Mouse (Mus musculus) liver, adult 2 months (tissue): ENCODE data around the gene Bcar1. TPM values are rescaled to one million over a fixed set of nuclear protein-coding genes. Genes with fewer than 3 reads are reported as not detected.

Experiments
- DNase-seq: peaks from one replicate; pipeline ENCODE4 v3.0.0-alpha.2; 2011; ENCODE audit warnings: low read depth, low spot score; ENCODE audit errors: extremely low read depth
- H3K27ac ChIP-seq: fragments of 200-500 bp; replicated peaks from 2 replicates; pipeline ENCODE4 v1.5.1; 2012; ENCODE audit warnings: low read depth, mild to moderate bottlenecking, control low read depth, inconsistent platforms, low read length; ENCODE audit not compliant: insufficient read depth
- H3K27me3 ChIP-seq: fragments of 200-500 bp; 2 replicates; pipeline ENCODE4 v1.6.1; 2012; ENCODE audit warnings: mild to moderate bottlenecking, moderate library complexity, low read length, inconsistent platforms; ENCODE audit not compliant: control insufficient read depth, insufficient read depth
- H3K36me3 ChIP-seq: fragments of 200-500 bp; 2 replicates; pipeline ENCODE4 v1.6.1; 2012; ENCODE audit warnings: low read length, inconsistent platforms; ENCODE audit not compliant: control insufficient read depth, insufficient read depth
- H3K4me1 ChIP-seq: fragments of 200-500 bp; 2 replicates; pipeline ENCODE4 v1.6.1; 2011; ENCODE audit warnings: low read length; ENCODE audit not compliant: control insufficient read depth, insufficient read depth
- H3K4me3 ChIP-seq: fragments of 200-500 bp; 2 replicates; pipeline ENCODE4 v1.5.1; 2011; ENCODE audit warnings: low read depth, mild to moderate bottlenecking, control low read depth, low read length, moderate library complexity; ENCODE audit not compliant: insufficient read depth
- H3K79me2 ChIP-seq: fragments of 200-500 bp; 2 replicates; pipeline ENCODE4 v1.6.1; 2012; ENCODE audit warnings: inconsistent platforms, mild to moderate bottlenecking, low read length, moderate library complexity; ENCODE audit not compliant: control insufficient read depth, insufficient read depth
- H3K9ac ChIP-seq: fragments of 200-500 bp; 2 replicates; pipeline ENCODE4 v1.6.1; 2012; ENCODE audit warnings: low read depth, mild to moderate bottlenecking, control low read depth, inconsistent platforms, low read length
- CTCF ChIP-seq: fragments of 200-500 bp; IDR thresholded peaks from 2 replicates; pipeline ENCODE4 v1.5.1; 2011; ENCODE audit warnings: low read depth, low read length, control low read depth
- POLR2A ChIP-seq: fragments of 200-500 bp; IDR thresholded peaks from 2 replicates; pipeline ENCODE4 v1.6.1; 2011; ENCODE audit warnings: low read length, control low read depth; ENCODE audit not compliant: insufficient read depth; ENCODE audit errors: extremely low read depth
- WGBS: fragments of 180-500 bp; shearing (Covaris S2); methylation state at CpG from one replicate; pipeline ENCODE4 v1.1.7; 2018; 5-methylcytosine and 5-hydroxymethylcytosine counted together
- polyA plus RNA-seq: library from polyadenylated mRNA; depleted of rRNA; stranded (reverse); fragments of >200 nt; gene quantifications from 2 replicates; pipeline ENCODE4 v1.2.3, GENCODE M21; 2012
- total RNA-seq: library from RNA; depleted of rRNA; stranded (reverse); fragments of >200 nt; gene quantifications from 2 replicates; pipeline ENCODE4 v1.2.3, GENCODE M21; 2014

Gene Bcar1
- total and polyA plus RNA-seq, 2 experiments = 11.3 to 53.2 TPM

GRCm38 (mm10) chr8:111772083-111772482 is 28.5 kb upstream of the Bcar1 start:
- Histone ChIP-seq H3K79me2 (no peaks in the 10 kb centered on the region), H3K4me1 (peaks cover 9% of the 10 kb centered on the region), H3K36me3 (peaks cover 5% of the 10 kb centered on the region; the same call in 1 of the 2 replicates), H3K9ac (no peak overlapping the region), H3K4me3 (no peak overlapping the region), H3K27ac (no peak overlapping the region), H3K27me3 (no peaks in the 10 kb centered on the region)
- no peak for DNase-seq
- 59% methylated on average over 9 of the region's 9 CpGs for WGBS
- no peak for TF ChIP-seq POLR2A
- no peak for TF ChIP-seq CTCF

GRCm38 (mm10) chr8:111771625-111772020 is 28.0 kb upstream of the Bcar1 start:
- Histone ChIP-seq H3K27me3 (no peaks in the 10 kb centered on the region), H3K36me3 (peaks cover 5% of the 10 kb centered on the region; the same call in 1 of the 2 replicates), H3K27ac (no peak overlapping the region), H3K9ac (no peak overlapping the region), H3K79me2 (no peaks in the 10 kb centered on the region), H3K4me1 (peaks cover 9% of the 10 kb centered on the region), H3K4me3 (no peak overlapping the region)
- no peak for DNase-seq
- 91% methylated on average over 6 of the region's 6 CpGs for WGBS
- TF ChIP-seq CTCF = no peak
- no peak for TF ChIP-seq POLR2A

- Histone ChIP-seq H3K27me3 (no peaks in the 10 kb centered on the region), H3K36me3 (peaks cover 5% of the 10 kb centered on the region; the same call in 1 of the 2 replicates), H3K79me2 (no peaks in the 10 kb centered on the region), H3K27ac (no peak overlapping the region), H3K9ac (no peak overlapping the region), H3K4me1 (peaks cover 9% of the 10 kb centered on the region), H3K4me3 (no peak overlapping the region)
- no peak for TF ChIP-seq CTCF
- TF ChIP-seq POLR2A = no peak
- DNase-seq = no peak
- WGBS = 92% methylated on average over 5 of the region's 5 CpGs
These were observed 27.5 kb upstream of the Bcar1 start for GRCm38 (mm10) chr8:111770958-111771624.

DNA sequence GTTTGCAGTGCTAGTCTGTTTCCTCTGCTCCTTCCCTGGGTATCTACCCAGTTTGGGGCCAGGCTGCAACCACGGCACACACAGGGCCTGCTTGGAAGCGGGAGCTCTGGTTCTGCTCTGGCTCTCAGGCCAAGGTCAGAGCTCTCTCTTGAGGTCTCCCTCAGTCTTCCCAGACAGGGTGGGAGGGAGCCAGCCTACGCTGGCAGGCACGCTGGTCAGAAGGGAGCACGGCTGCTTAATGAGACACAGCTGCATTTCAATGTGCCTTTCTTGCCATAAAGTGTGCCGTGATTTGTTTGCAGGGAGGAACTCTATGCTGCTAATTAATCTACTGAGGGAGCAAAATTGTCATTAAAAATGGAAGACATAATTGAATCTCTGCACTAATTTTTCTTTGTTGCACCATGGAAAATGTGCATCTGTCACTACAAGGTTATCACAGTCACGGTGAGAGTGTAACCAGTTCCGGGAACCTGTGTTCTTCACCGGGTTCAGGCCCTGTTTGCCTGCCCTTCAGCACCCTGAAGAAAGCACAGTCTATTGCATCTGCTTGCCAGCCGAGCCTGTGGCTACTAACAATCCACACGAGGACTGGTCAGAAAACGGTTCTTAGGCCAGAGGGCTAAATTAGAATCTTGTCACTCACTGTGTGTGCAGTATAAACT is 26.3 kb upstream of the Bcar1 start:
- no peak for DNase-seq
- H3K27me3 ChIP-seq = no peaks in the 10 kb centered on the region
- H3K4me3 ChIP-seq = no peak overlapping the region
- no peak overlapping the region for H3K27ac ChIP-seq
- H3K79me2 ChIP-seq = no peaks in the 10 kb centered on the region
- no peak for TF ChIP-seq POLR2A
- TF ChIP-seq CTCF = no peak
- peaks cover 9% of the 10 kb centered on the region for H3K4me1 ChIP-seq
- peaks cover 5% of the 10 kb centered on the region; the same call in 1 of the 2 replicates for H3K36me3 ChIP-seq
- H3K9ac ChIP-seq = no peak overlapping the region
- WGBS = 86% methylated on average over 12 of the region's 12 CpGs

DNA sequence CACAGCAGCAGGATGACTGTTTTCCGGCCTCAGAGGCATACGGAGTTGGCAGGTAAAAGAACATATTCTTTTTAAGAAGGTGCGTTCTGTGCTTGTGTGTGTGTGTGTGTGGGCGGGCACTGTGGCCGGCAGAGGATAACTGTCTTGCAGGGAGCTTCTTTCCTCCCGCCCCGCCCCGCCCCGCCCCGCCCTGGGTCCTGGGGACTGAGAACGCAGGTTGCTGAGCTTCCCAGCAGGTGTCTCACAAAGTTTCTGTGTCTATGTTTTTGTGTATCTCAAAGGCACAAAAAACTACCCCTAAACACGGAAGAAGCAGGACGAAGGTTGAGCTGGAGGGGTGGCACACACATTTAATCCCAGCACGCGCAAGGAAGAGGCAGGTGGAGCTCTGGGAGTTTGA is 25.7 kb upstream of the Bcar1 start:
- peaks cover 5% of the 10 kb centered on the region; the same call in 1 of the 2 replicates for H3K36me3 ChIP-seq
- DNase-seq = no peak
- no peaks in the 10 kb centered on the region for H3K27me3 ChIP-seq
- H3K4me1 ChIP-seq = peaks cover 9% of the 10 kb centered on the region
- 92% methylated on average over 15 of the region's 15 CpGs for WGBS
- no peak overlapping the region for H3K4me3 ChIP-seq
- no peak overlapping the region for H3K27ac ChIP-seq
- no peak overlapping the region for H3K9ac ChIP-seq
- no peak for TF ChIP-seq CTCF
- no peak for TF ChIP-seq POLR2A
- no peaks in the 10 kb centered on the region for H3K79me2 ChIP-seq

DNA sequence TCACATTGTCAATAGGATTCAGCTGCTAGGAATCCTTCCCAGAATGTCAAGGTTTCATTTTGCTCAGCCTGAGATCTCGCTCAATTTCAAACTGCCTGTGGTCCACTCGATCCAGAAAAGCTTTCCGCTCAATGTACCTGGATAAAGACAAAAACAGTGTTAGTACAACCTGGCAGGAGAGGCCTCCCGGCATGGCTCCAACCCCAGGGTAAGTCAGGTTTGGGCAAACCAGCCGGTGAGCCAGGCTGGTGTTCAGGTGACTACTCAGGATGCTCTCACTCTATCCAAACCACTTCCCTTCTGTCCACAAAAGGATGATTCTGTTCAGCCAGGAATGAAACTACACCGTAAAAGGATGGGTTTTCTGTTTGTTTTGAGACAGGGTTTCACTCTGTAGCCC is 25.0 kb upstream of the Bcar1 start:
- peaks cover 5% of the 10 kb centered on the region; the same call in 1 of the 2 replicates for H3K36me3 ChIP-seq

More for the DNA sequence above, 25.0 kb upstream of the Bcar1 start:
- WGBS = 87% methylated on average over 6 of the region's 6 CpGs
- DNase-seq = no peak
- Histone ChIP-seq H3K9ac (no peak overlapping the region), H3K27ac (no peak overlapping the region), H3K4me3 (no peak overlapping the region), H3K4me1 (peaks cover 6% of the 10 kb centered on the region), H3K79me2 (no peaks in the 10 kb centered on the region), H3K27me3 (no peaks in the 10 kb centered on the region)
- TF ChIP-seq CTCF (no peak), POLR2A (no peak)
